Mouse (Mus musculus) stomach, postnatal 0 days (tissue): Measurements from ENCODE around the gene Fars2. TPM values are rescaled to one million over a fixed set of nuclear protein-coding genes. Genes with fewer than 3 reads are reported as not detected.

Experiments used
- ATAC-seq: fragments of 200-750 bp; cut with Nextera tagmentation; 2 replicates; pipeline ENCODE4 v1.8.0; 2017; ENCODE audit not compliant: low FRiP score, low TSS enrichment
- DNase-seq: peaks from one replicate; pipeline ENCODE4 v3.0.0-alpha.2; 2016; ENCODE audit warnings: low spot score
- H3K27ac ChIP-seq: fragments of 300-500 bp; sonication (generic); replicated peaks from 2 replicates; pipeline ENCODE4 v1.5.1; 2014; ENCODE audit warnings: mild to moderate bottlenecking, control low read depth
- H3K27me3 ChIP-seq: fragments of 300-500 bp; sonication (generic); 2 replicates; pipeline ENCODE4 v1.6.1; 2014; ENCODE audit warnings: low read length; ENCODE audit not compliant: control insufficient read depth, insufficient read depth
- H3K36me3 ChIP-seq: fragments of 300-500 bp; sonication (generic); 2 replicates; pipeline ENCODE4 v1.6.1; 2014; ENCODE audit warnings: low read length, mixed read lengths; ENCODE audit not compliant: control insufficient read depth, insufficient read depth
- H3K4me1 ChIP-seq: fragments of 300-500 bp; sonication (generic); replicated peaks from 2 replicates; pipeline ENCODE4 v1.6.1; 2014; ENCODE audit warnings: antibody characterized with exemption; ENCODE audit not compliant: control insufficient read depth, insufficient read depth
- H3K4me2 ChIP-seq: fragments of 300-500 bp; sonication (generic); replicated peaks from 2 replicates; pipeline ENCODE4 v1.6.1; 2014; ENCODE audit warnings: low read depth, mild to moderate bottlenecking, control low read depth, moderate library complexity
- H3K4me3 ChIP-seq: fragments of 300-500 bp; sonication (generic); 2 replicates; pipeline ENCODE4 v1.5.1; 2014; ENCODE audit warnings: low read depth, low read length, control low read depth
- H3K9ac ChIP-seq: fragments of 300-500 bp; sonication (generic); 2 replicates; pipeline ENCODE4 v1.6.1; 2014; ENCODE audit warnings: mild to moderate bottlenecking, low read length, control low read depth, mixed read lengths
- H3K9me3 ChIP-seq: fragments of 300-500 bp; sonication (generic); 2 replicates; pipeline ENCODE4 v1.6.1; 2016; ENCODE audit warnings: low read length; ENCODE audit not compliant: control insufficient read depth
- CTCF ChIP-seq: IDR thresholded peaks from 2 replicates; pipeline ENCODE4 v1.5.1; 2016; ENCODE audit warnings: antibody characterized with exemption, low read depth, mild to moderate bottlenecking, moderate library complexity
- EP300 ChIP-seq: optimal IDR thresholded peaks from 2 replicates; pipeline ENCODE3; 2016; ENCODE audit warnings: antibody characterized with exemption
- WGBS: fragments of 180-500 bp; shearing (Covaris S2); extraction: QIAGEN DNeasy Blood & Tissue Kit; methylation state at CpG from one replicate; pipeline ENCODE4 v1.1.7; 2014; 5-methylcytosine and 5-hydroxymethylcytosine counted together
- polyA plus RNA-seq: library from polyadenylated mRNA; unstranded; fragments of >200 nt; fragmentation: Nextera tagmentation; extraction: Ambion mirVana; gene quantifications from 2 replicates; pipeline ENCODE4 v1.2.1, GENCODE M21; 2015

Fars2 gene
- polyA plus RNA-seq, 1 experiment from 2014 or later = 31.7 TPM

DNA sequence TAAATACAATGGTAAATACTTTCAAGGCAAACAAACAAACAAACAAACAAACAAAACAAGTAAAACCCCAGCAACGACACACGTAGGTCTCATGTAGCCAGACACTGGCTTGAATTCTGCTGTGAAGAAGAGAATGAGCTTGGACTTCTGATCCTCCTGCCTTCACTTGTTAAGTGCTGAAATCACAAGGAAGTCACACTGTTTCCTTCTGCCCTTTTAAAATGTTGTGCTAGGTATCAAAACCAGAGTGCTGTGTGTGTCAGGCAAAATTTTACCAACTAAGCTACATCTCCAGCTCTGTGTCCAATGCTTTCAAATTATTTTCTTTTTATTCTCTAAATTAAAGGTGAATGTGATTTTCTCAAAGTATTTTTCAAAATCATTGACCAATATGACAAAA lies 5.9 kb upstream of the Fars2 start:
- Histone ChIP-seq H3K9ac (no peak overlapping the region), H3K36me3 (no peaks in the 10 kb centered on the region), H3K27me3 (no peaks in the 10 kb centered on the region), H3K9me3 (no peaks in the 10 kb centered on the region), H3K4me1 (no peaks in the 10 kb centered on the region), H3K4me2 (no peak overlapping the region), H3K27ac (no peak overlapping the region), H3K4me3 (no peak overlapping the region)
- 95% methylated on average over 2 of the region's 2 CpGs for WGBS
- no peak for DNase-seq
- ATAC-seq = no peak
- TF ChIP-seq EP300 (no peak), CTCF (no peak)

- no peak overlapping the region for H3K27ac ChIP-seq
- DNase-seq = no peak
- no peaks in the 10 kb centered on the region for H3K36me3 ChIP-seq
- H3K4me1 ChIP-seq = 0 out of 2 replicates have a peak, but pooled peaks cover 2% of the 10 kb centered on the region
- WGBS = 92% methylated on average over 5 of the region's 5 CpGs
- no peak for TF ChIP-seq EP300
- no peak for TF ChIP-seq CTCF
- no peak for ATAC-seq
- no peak overlapping the region for H3K4me3 ChIP-seq
- no peak overlapping the region for H3K4me2 ChIP-seq
- no peaks in the 10 kb centered on the region for H3K27me3 ChIP-seq
- H3K9me3 ChIP-seq = no peaks in the 10 kb centered on the region
- H3K9ac ChIP-seq = no peak overlapping the region
These were observed 4.0 kb upstream of the Fars2 start for GRCm38 (mm10) chr13:36113181-36113580.

GRCm38 (mm10) chr13:36116520-36117142 lies 581 bp upstream of the Fars2 start:
- H3K36me3 ChIP-seq = no peaks in the 10 kb centered on the region
- H3K9ac ChIP-seq = peak overlapping the region; percentile 68
- no peaks in the 10 kb centered on the region for H3K9me3 ChIP-seq
- peak overlapping the region; percentile 95; the same call in 1 of the 2 replicates for H3K27ac ChIP-seq
- 6% methylated on average over 21 of the region's 21 CpGs for WGBS
- H3K27me3 ChIP-seq = no peaks in the 10 kb centered on the region
- peak; percentile 56 for DNase-seq
- ATAC-seq = no peak
- TF ChIP-seq EP300 (no peak), CTCF (no peak)
- 0 out of 2 replicates have a peak, but pooled peaks cover 2% of the 10 kb centered on the region for H3K4me1 ChIP-seq
- H3K4me2 ChIP-seq = peak overlapping the region; percentile 85
- H3K4me3 ChIP-seq = peak overlapping the region; percentile 60

GRCm38 (mm10) chr13:36119684-36120083 lies 2.5 kb downstream of the Fars2 start:
- no peaks in the 10 kb centered on the region for H3K9me3 ChIP-seq
- ATAC-seq = no peak
- H3K27ac ChIP-seq = no peak overlapping the region
- no peak overlapping the region for H3K4me3 ChIP-seq
- 81% methylated on average over 4 of the region's 4 CpGs for WGBS
- no peak; the same call in 1 of the 2 replicates for TF ChIP-seq CTCF
- no peak for TF ChIP-seq EP300
- H3K27me3 ChIP-seq = no peaks in the 10 kb centered on the region
- no peak overlapping the region for H3K9ac ChIP-seq
- H3K4me1 ChIP-seq = 0 out of 2 replicates have a peak, but pooled peaks cover 2% of the 10 kb centered on the region
- no peak overlapping the region for H3K4me2 ChIP-seq
- H3K36me3 ChIP-seq = no peaks in the 10 kb centered on the region
- DNase-seq = no peak

- Histone ChIP-seq H3K4me1 (0 out of 2 replicates have a peak, but pooled peaks cover 2% of the 10 kb centered on the region), H3K27ac (no peak overlapping the region), H3K9me3 (no peaks in the 10 kb centered on the region), H3K36me3 (no peaks in the 10 kb centered on the region), H3K4me3 (no peak overlapping the region), H3K4me2 (no peak overlapping the region), H3K9ac (no peak overlapping the region), H3K27me3 (no peaks in the 10 kb centered on the region)
- TF ChIP-seq CTCF = no peak
- no peak for TF ChIP-seq EP300
- no peak for ATAC-seq
- no peak for DNase-seq
These were observed 3.4 kb downstream of the Fars2 start for GRCm38 (mm10) chr13:36120606-36121005.

DNA sequence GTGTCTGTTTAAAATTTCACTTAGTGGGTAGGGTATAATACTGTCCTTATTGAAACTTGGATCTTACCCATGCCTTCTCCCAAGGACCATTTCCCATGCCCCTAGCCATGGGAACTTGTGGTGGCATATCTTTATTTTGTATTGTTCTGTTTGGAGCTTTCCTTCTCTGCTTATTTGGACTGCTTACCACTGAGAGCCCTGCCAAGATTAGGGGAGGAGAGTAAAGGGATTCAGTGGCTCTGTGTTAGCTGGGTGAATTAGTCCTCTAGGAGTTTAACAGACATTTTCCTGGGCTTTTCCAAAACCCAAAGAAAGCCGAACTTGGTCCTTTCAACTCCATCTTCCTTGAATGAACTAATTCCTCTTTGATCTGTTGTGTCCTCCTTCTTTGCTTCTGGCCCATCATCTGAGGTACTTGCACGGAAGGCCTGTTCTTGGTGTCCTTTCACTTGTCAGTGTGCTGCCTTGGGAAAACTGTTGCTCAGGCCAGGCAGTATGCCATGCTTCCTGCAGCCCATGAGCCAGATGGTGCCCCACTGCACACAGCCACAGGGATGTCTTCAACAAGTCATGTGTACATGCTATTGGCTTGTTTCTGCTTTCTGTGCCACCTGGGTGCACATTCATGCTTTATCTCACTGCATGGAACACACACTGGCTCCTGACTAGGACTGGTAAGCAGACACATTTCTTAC lies 12.3 kb downstream of the Fars2 start:
- Histone ChIP-seq H3K36me3 (no peaks in the 10 kb centered on the region), H3K9ac (no peak overlapping the region), H3K9me3 (no peaks in the 10 kb centered on the region), H3K27ac (no peak overlapping the region), H3K4me3 (no peak overlapping the region), H3K4me2 (no peak overlapping the region), H3K27me3 (no peaks in the 10 kb centered on the region), H3K4me1 (no peaks in the 10 kb centered on the region)
- TF ChIP-seq CTCF = no peak
- no peak for TF ChIP-seq EP300
- ATAC-seq (no peak), DNase-seq (no peak)
- 95% methylated on average over 2 of the region's 2 CpGs for WGBS
